Mouse (Mus musculus): Measurements from ENCODE around the gene B3gat2. TPM values are rescaled to one million over a fixed set of nuclear protein-coding genes. Genes with fewer than 3 reads are reported as not detected.

B3gat2 gene
- polyA plus RNA-seq, 1 experiment from 2014 or later, result 0.35 TPM

GRCm38 (mm10) chr1:23840924-23841323 is 79.4 kb downstream of the B3gat2 start:
- no peaks in the 10 kb centered on the region for H3K9me3 ChIP-seq
- H3K27me3 ChIP-seq, result no peaks in the 10 kb centered on the region
- H3K27ac ChIP-seq, result no peak overlapping the region
- no peak overlapping the region for H3K9ac ChIP-seq
- H3K4me1 ChIP-seq, result no peaks in the 10 kb centered on the region
- no peak overlapping the region for H3K4me2 ChIP-seq
- ATAC-seq (ENCODE audit: borderline replicate concordance, extremely low read depth, low FRiP score, low TSS enrichment), result no peak
- H3K4me3 ChIP-seq, result no peak overlapping the region
- H3K36me3 ChIP-seq, result no peaks in the 10 kb centered on the region

GRCm38 (mm10) chr1:23842629-23843028 is 81.1 kb downstream of the B3gat2 start:
- no peaks in the 10 kb centered on the region for H3K9me3 ChIP-seq
- no peak overlapping the region for H3K9ac ChIP-seq
- no peak overlapping the region for H3K4me2 ChIP-seq
- no peak overlapping the region for H3K4me3 ChIP-seq
- H3K4me1 ChIP-seq, result no peaks in the 10 kb centered on the region
- no peak for ATAC-seq (ENCODE audit: borderline replicate concordance, extremely low read depth, low FRiP score, low TSS enrichment)
- no peak overlapping the region for H3K27ac ChIP-seq
- H3K27me3 ChIP-seq, result no peaks in the 10 kb centered on the region
- 73% methylated on average over 3 of the region's 3 CpGs for WGBS
- H3K36me3 ChIP-seq, result peaks cover 4% of the 10 kb centered on the region; the same call in 1 of the 2 replicates

GRCm38 (mm10) chr1:23843790-23844189 is 82.2 kb downstream of the B3gat2 start:
- Histone ChIP-seq H3K4me3 (no peak overlapping the region), H3K36me3 (peaks cover 10% of the 10 kb centered on the region; the same call in 1 of the 2 replicates), H3K27ac (no peak overlapping the region), H3K9me3 (no peaks in the 10 kb centered on the region), H3K4me2 (no peak overlapping the region), H3K9ac (no peak overlapping the region), H3K4me1 (no peaks in the 10 kb centered on the region), H3K27me3 (no peaks in the 10 kb centered on the region)
- WGBS, result 78% methylated on average over 7 of the region's 7 CpGs
- no peak for ATAC-seq (ENCODE audit: borderline replicate concordance, extremely low read depth, low FRiP score, low TSS enrichment)

DNA sequence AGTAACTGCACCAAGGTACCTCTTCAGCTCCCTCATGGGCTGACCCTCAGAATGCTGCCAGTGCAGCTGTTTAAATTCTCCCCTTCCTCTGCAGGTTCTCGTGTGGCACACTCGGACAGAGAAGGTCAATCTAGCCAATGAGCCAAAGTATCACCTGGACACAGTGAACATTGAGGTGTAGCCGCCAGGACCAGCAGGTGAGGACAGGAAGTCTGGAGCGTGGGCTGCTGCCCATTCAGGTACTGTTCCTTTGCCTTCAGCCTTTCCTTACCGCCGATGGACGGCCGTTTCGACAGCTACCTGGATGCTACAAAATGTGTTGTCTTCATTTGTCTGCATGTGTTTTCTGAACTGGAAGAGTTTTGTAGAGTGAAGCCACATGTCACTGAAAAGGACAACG is 83.5 kb downstream of the B3gat2 start:
- Histone ChIP-seq H3K4me2 (no peak overlapping the region), H3K4me3 (no peak overlapping the region), H3K9me3 (no peaks in the 10 kb centered on the region), H3K27ac (no peak overlapping the region), H3K9ac (no peak overlapping the region), H3K36me3 (peaks cover 10% of the 10 kb centered on the region; the same call in 1 of the 2 replicates), H3K4me1 (no peaks in the 10 kb centered on the region), H3K27me3 (no peaks in the 10 kb centered on the region)
- ATAC-seq (ENCODE audit: borderline replicate concordance, extremely low read depth, low FRiP score, low TSS enrichment), result no peak
- 96% methylated on average over 10 of the region's 10 CpGs for WGBS

DNA sequence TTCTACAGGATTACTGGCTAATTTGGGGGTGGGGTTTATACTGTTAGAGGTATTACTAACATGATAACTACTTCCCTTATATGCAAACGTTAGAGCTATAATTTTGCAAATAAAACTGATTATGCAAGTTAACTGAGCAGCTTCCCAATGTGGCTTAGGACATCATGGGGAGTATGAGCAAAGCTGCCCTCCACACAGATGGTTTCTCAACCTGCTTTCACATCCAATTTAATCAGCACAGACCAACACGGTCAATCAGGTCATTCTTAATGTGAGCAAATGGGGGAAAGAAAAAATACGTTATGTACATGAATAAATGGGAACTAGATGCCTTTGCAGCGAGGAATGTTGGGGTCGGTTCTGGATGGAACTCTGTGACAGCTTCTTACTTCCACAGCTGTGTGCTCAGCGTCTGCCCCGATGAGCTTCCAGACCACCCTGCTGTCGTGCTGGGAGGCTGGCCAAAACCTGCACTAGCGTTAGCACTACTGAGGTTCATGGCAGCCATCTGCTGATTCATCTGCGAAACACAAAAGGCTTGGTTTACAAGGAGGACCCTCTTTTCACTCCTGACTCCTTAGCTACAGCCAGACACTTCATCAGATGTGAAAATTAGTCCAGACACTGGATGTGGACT is 84.6 kb downstream of the B3gat2 start:
- no peaks in the 10 kb centered on the region for H3K27me3 ChIP-seq
- H3K4me3 ChIP-seq, result no peak overlapping the region
- no peak for ATAC-seq (ENCODE audit: borderline replicate concordance, extremely low read depth, low FRiP score, low TSS enrichment)
- H3K9me3 ChIP-seq, result no peaks in the 10 kb centered on the region
- 51% methylated on average over 10 of the region's 10 CpGs for WGBS
- peaks cover 10% of the 10 kb centered on the region; the same call in 1 of the 2 replicates for H3K36me3 ChIP-seq
- no peaks in the 10 kb centered on the region for H3K4me1 ChIP-seq
- H3K27ac ChIP-seq, result no peak overlapping the region
- H3K4me2 ChIP-seq, result no peak overlapping the region
- no peak overlapping the region for H3K9ac ChIP-seq

GRCm38 (mm10) chr1:23855623-23856022 is 94.1 kb downstream of the B3gat2 start:
- no peak for ATAC-seq (ENCODE audit: borderline replicate concordance, extremely low read depth, low FRiP score, low TSS enrichment)
- Histone ChIP-seq H3K27ac (no peak overlapping the region), H3K4me2 (no peak overlapping the region), H3K4me1 (no peaks in the 10 kb centered on the region), H3K36me3 (peaks cover 8% of the 10 kb centered on the region), H3K4me3 (no peak overlapping the region), H3K27me3 (no peaks in the 10 kb centered on the region), H3K9me3 (no peaks in the 10 kb centered on the region), H3K9ac (no peak overlapping the region)
- WGBS, result 82% methylated on average over 3 of the region's 3 CpGs

DNA sequence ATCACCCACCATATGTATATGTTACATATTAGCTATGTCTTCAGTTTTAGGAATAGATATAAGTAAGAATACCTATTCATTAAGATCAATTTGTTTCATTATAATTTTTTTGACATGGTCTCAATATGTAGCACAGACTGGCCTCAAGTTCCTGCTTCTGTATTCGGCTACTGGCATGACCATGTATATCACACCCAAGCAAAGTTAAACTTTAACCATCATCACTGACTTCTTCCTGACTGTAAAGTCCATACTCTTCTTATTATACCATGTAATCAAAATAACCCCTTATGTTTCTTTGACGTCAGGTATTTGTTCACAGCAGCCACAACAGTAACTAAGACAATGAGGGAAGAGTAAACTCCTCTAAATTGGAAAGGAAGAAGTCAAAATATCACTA is 99.4 kb downstream of the B3gat2 start:
- no peak for ATAC-seq (ENCODE audit: borderline replicate concordance, extremely low read depth, low FRiP score, low TSS enrichment)
- no peaks in the 10 kb centered on the region; the same call in 1 of the 2 replicates for H3K36me3 ChIP-seq
- 90% methylated on average over 2 of the region's 2 CpGs for WGBS
- H3K4me2 ChIP-seq, result no peak overlapping the region
- H3K9ac ChIP-seq, result no peak overlapping the region
- H3K9me3 ChIP-seq, result no peaks in the 10 kb centered on the region
- H3K27me3 ChIP-seq, result no peaks in the 10 kb centered on the region
- H3K27ac ChIP-seq, result no peak overlapping the region
- H3K4me3 ChIP-seq, result no peak overlapping the region
- no peaks in the 10 kb centered on the region for H3K4me1 ChIP-seq

DNA sequence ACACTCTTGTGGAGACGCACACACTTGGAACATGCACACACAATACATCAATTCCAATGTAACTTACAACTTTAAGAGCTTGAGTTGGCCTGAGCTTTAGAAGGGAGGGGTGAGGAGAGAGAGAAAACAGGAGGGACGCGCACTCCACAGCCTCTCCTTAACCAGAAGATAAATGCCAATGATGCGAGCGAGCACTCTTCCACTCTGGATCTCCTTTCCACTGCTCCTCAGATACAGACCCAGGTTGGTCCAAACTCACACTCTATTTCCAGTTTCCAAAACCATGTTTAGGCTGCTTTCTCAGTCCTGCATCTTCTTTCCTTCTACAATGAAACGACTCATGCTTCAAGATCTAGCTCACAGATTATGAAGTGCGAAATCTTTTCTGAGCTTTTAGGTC is 104.0 kb downstream of the B3gat2 start:
- WGBS, result 92% methylated on average over 7 of the region's 7 CpGs
- H3K27ac ChIP-seq, result no peak overlapping the region
- no peaks in the 10 kb centered on the region; the same call in 1 of the 2 replicates for H3K36me3 ChIP-seq
- no peak overlapping the region for H3K9ac ChIP-seq
- no peak overlapping the region for H3K4me2 ChIP-seq
- ATAC-seq (ENCODE audit: borderline replicate concordance, extremely low read depth, low FRiP score, low TSS enrichment), result no peak
- H3K4me1 ChIP-seq, result no peaks in the 10 kb centered on the region
- H3K9me3 ChIP-seq, result no peaks in the 10 kb centered on the region
- no peaks in the 10 kb centered on the region for H3K27me3 ChIP-seq
- no peak overlapping the region for H3K4me3 ChIP-seq

GRCm38 (mm10) chr1:23867350-23867862 is 105.9 kb downstream of the B3gat2 start:
- no peak for ATAC-seq (ENCODE audit: borderline replicate concordance, extremely low read depth, low FRiP score, low TSS enrichment)
- Histone ChIP-seq H3K9me3 (no peaks in the 10 kb centered on the region), H3K4me2 (no peak overlapping the region), H3K4me3 (no peak overlapping the region), H3K36me3 (no peaks in the 10 kb centered on the region; the same call in 1 of the 2 replicates), H3K4me1 (no peaks in the 10 kb centered on the region), H3K9ac (no peak overlapping the region), H3K27ac (no peak overlapping the region), H3K27me3 (no peaks in the 10 kb centered on the region)
- 60% methylated on average over 2 of the region's 2 CpGs for WGBS

DNA sequence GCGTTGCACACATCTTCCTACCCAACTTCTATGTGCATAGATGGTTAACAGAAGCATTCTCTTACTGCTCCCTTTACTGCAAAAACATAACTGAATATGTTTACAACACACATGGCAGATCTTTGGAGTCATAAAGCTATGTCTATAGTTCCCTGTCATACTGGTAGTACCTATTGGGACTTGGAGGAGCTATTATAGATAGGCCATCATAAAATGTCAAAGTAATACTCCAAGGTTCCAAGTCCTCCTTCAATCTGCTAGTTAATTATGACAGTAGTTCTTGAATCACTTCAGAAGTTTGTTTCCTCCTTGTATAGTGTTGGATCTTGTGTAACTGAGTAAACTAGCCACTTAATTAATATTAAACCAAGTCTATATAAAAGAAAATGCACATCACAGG is 110.6 kb downstream of the B3gat2 start:
- no peaks in the 10 kb centered on the region for H3K4me1 ChIP-seq
- no peaks in the 10 kb centered on the region for H3K27me3 ChIP-seq
- H3K9ac ChIP-seq, result no peak overlapping the region
- peaks cover 6% of the 10 kb centered on the region; the same call in 1 of the 2 replicates for H3K36me3 ChIP-seq
- H3K27ac ChIP-seq, result no peak overlapping the region
- WGBS, result 93% methylated on average over 1 of the region's 1 CpGs
- no peak overlapping the region for H3K4me2 ChIP-seq
- no peaks in the 10 kb centered on the region for H3K9me3 ChIP-seq
- no peak overlapping the region for H3K4me3 ChIP-seq
- ATAC-seq (ENCODE audit: borderline replicate concordance, extremely low read depth, low FRiP score, low TSS enrichment), result no peak

DNA sequence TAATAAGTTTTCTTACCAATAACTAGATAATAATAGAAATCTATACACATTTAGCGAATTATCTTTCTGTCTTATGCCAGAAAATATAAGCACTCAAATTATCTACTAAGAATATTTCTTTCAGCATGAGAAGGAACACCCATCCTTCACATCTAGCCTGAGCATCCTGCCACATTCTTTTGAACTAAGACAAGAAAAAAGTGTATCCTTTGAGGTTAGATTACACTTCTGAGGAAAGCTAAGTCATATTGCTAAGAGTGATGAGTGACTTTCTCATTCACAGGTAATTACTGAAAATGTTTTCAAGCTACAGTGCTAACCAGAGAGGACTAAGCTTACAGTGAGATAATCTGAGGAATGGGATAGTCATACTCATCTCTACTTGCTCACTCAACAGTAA is 121.1 kb downstream of the B3gat2 start:
- Histone ChIP-seq H3K9me3 (no peaks in the 10 kb centered on the region), H3K27me3 (no peaks in the 10 kb centered on the region), H3K9ac (no peak overlapping the region), H3K4me3 (no peak overlapping the region), H3K36me3 (no peaks in the 10 kb centered on the region), H3K4me2 (no peak overlapping the region), H3K4me1 (no peaks in the 10 kb centered on the region), H3K27ac (no peak overlapping the region)
- ATAC-seq (ENCODE audit: borderline replicate concordance, extremely low read depth, low FRiP score, low TSS enrichment), result no peak
- WGBS, result 95% methylated on average over 1 of the region's 1 CpGs

DNA sequence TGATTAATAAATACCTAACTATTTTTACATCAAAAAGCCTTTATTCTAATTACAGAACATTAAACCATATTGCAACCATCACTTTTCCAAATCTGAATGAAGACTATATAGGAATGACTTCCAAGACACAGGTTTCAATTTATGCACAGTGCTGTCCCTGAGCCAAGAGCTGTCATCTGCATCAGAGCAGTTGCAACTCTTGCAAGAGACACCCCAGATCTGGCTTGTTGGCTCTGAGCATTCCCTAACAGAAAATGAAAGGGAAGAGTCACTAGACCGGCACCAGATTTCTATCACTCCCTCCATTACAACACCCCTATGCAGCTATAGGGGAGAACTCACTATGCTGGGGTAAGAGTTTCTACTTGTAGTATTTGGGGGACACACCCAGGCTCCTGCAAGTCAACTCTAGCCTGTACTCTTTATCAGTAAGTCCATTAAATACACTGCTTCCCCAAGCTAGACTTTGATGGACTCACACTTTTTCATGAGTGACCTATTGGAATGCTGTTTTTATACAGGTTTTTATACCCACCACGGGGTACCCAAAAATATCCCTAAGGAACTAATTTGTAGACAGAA is 122.6 kb downstream of the B3gat2 start:
- Histone ChIP-seq H3K4me2 (no peak overlapping the region), H3K4me1 (no peaks in the 10 kb centered on the region), H3K36me3 (no peaks in the 10 kb centered on the region), H3K27ac (no peak overlapping the region), H3K9ac (no peak overlapping the region), H3K27me3 (no peaks in the 10 kb centered on the region), H3K9me3 (no peaks in the 10 kb centered on the region), H3K4me3 (no peak overlapping the region)
- no peak for ATAC-seq (ENCODE audit: borderline replicate concordance, extremely low read depth, low FRiP score, low TSS enrichment)
- WGBS, result 67% methylated on average over 2 of the region's 2 CpGs
